ENCODE assay signal across 13 mouse cellular contexts in genomic region chr15:94795484-94795883, GRCm38 (mm10).
"Had no signal": no experiment of that assay in that cellular context is flagged by ENCODE, and none has a peak within 500 bp of the region (broad histone marks: within the 10 kb centered on the region; RNA-seq: fewer than 3 reads in every experiment).

No protein-coding gene starts in this region.

- H3K9me3 ChIP-seq: intestine, embryonic 15.5 days; kidney, embryonic 15.5 days; limb, embryonic 13.5 days had no signal

- H3K9ac ChIP-seq: intestine, embryonic 15.5 days; kidney, embryonic 15.5 days; limb, embryonic 13.5 days; liver, embryonic 14.5 days had no signal

- H3K36me3 ChIP-seq: intestine, embryonic 15.5 days; kidney, embryonic 15.5 days; limb, embryonic 13.5 days had no signal

- H3K4me1 ChIP-seq: intestine, embryonic 15.5 days; kidney, embryonic 15.5 days; limb, embryonic 13.5 days had no signal

- H3K27ac ChIP-seq: intestine, embryonic 15.5 days; kidney, embryonic 15.5 days; limb, embryonic 13.5 days; liver, embryonic 14.5 days had no signal

- ATAC-seq: intestine, embryonic 15.5 days; lung, postnatal 0 days had no signal

- DNase-seq: kidney, adult 2 months; kidney, postnatal 14 days; left cerebral cortex, postnatal 4 days; lung, adult 2 months; lung, postnatal 4 days; right cerebral cortex, adult 18-20 months; right cerebral cortex, postnatal 25 days; thymus, postnatal 4 days had no signal

- H3K4me2 ChIP-seq: intestine, embryonic 15.5 days; kidney, embryonic 15.5 days; limb, embryonic 13.5 days had no signal

- H3K27me3 ChIP-seq: intestine, embryonic 15.5 days; kidney, embryonic 15.5 days had no signal

- H3K4me3 ChIP-seq: intestine, embryonic 15.5 days; kidney, embryonic 15.5 days; limb, embryonic 13.5 days had no signal
